Mouse (Mus musculus) kidney, adult 18-20 months (tissue): ENCODE measurements around the gene Selp.
A peak's percentile ranks its signal among the peaks of the same experiment; 100 is the strongest.

Experiments
- DNase-seq: peaks from one replicate; pipeline ENCODE4 v3.0.0; 2021

Gene Selp

DNA sequence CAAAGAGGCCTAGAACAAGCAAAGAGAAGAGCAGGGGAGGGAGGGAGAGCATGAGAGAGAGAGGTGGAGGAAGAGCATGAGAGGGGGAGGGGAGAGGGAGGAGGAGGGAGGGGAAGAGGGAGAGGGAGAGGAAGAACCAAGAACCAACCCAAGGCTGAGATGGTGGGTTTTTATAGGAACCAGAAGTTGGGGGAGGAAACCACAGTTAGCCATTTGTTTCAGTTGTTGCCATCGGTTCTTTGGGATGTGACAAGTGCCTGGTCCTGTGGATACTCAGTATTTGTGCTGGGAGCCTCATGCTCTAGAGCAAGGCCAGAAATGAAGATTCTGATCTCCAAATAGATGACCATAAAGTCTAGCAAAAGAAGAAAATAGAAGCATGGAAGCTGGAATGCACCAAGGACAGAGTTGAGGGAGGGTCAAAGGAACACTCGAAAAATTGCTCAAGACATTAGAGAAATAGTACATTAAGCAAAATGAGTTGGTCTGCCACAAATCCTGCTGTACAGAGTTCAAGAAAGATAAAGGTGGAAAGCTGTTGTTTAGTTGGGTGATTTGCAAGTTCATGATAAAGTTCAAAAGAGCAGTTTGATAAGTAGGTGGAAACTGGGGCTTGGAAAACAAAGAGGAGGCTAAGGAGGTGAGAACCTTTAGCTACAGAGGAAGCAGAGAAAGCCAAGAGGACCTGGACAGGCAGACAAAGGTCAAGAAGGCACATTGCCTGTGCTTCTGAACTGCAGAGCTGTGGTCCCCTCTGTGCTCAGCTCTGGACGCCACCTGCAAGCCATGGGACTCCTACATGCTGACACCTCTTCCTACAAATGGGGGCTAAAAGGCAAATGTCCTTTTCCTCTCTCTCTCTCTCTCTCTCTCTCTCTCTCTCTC, 5.1 kb downstream of the Selp start:
- DNase-seq = no peak

DNA sequence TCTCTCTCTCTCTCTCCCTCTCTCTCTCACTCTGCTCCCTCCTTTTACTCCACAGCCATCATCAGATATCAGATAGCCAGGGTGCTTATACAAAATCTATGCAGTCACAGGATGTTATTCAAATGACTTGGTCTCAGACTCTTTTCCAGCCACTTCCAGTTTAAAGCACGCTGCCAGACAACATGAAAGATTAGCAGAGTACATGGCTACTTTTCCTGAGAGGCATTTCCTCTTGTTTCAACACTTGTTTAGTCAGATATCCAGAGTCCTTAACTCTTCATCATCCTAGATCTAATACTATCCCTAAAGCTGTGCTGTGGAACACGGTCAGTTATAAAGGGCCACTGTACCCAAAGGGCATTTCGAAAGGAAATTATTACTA, 5.7 kb downstream of the Selp start:
- no peak for DNase-seq

DNA sequence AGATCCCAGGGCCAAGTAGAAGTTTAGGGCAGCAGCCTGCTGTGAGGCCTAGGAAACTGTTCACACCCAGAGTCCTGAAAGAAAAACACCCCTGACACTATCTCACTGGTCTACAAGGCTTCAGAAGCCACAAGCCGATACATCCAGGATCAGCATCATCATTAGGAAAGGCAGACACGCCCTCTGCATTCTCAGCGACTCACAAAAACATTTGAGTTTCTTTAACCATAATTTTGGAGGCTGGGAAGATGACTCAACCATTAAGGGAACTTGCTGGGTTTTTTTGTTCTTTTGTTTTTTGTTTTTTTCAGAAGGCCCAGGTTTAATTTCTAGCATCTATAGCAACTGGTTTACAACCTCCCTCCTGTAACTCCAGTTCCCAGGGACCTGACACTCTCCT, 8.8 kb downstream of the Selp start:
- no peak for DNase-seq

DNA sequence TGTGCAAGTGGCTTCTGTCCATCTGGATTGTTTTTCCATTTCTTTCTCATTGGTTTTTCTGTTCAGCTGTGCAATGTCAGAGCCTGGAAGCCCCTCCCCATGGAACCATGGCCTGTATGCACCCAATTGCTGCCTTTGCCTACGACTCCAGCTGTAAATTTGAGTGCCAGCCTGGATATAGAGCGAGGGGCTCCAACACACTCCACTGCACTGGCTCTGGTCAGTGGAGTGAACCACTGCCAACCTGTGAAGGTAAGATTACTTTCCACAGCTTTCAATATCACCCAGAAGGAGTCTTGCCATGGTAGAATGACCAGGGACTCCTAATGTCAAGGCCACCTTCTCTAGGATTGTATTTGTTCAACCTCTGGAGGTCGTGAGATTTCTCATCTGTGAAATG, 14.9 kb downstream of the Selp start:
- no peak for DNase-seq

DNA sequence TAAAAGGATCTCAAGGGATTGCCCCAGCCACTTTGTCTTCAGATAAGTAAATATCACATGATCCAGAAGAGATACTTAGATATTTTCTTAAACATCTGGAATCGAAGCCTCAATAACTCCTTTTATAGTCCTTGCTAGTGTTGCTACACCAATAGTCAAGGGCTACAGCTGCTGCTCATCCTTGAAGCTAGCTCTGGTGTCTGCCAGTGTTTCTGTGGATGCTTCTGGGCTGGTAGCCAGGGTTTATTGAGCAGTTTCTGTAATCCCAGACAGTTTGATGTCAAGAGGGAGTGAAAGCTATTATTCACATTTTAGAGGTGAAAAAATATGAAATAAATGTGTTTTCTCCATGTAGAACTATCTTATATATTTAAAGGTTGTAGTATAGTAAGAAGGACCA, 17.5 kb downstream of the Selp start:
- DNase-seq = no peak

DNA sequence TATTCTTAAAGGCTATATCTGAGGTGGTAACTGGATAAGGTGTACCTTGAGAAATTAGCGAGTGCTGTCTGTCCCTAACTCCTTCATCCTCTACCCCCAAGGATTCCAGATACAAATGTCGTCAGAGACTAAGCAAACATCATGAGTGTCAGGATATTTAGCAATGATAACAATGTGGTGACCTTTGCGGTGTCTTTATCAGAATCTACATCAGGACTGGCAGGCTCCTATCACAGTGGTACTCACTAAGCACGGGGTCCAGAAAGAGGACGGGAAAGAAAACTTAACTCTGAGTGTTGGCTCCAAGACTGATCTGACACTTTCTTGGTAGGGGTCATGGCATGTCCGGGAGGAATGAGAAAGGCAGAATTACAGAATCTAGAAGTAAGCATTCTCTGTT, 19.0 kb downstream of the Selp start:
- no peak for DNase-seq

DNA sequence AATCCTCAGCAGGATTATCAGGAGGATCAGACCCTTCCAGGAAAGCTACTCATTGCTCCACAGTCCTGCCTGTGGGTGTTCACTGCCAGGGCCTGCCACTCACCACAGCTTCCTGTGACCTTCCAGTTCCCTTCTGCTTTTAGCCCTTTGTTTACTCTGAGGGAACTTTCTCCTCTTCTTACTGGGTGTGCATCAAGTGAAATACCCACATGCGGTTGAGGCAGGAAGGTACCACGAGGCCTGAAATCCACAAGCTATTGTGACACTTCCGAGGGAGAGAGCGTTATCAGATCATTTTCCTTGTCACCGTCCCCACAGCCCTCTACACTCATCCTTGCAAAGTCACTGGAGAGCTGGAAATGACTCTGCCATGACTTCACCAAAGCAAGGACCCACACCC, 20.3 kb downstream of the Selp start:
- no peak for DNase-seq

DNA sequence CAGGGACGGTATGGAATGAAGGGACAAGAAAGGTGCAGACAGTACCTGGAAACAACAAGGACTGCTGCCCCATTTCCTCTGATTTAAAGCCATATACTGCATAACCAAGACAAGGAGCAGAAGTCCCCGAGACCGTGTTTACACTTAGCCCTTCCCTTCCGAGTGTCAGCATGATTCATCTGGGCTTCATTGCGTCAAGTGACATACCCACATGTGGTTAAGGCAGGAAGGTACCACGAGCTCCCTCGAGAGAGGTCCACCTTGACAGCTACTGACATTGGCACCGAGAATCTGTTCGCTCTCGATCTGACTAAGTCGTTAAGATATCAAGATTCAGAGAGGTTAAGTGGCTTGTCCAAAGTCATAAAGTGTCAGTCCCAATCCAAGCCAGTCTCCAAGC, 20.9 kb downstream of the Selp start:
- DNase-seq = no peak

DNA sequence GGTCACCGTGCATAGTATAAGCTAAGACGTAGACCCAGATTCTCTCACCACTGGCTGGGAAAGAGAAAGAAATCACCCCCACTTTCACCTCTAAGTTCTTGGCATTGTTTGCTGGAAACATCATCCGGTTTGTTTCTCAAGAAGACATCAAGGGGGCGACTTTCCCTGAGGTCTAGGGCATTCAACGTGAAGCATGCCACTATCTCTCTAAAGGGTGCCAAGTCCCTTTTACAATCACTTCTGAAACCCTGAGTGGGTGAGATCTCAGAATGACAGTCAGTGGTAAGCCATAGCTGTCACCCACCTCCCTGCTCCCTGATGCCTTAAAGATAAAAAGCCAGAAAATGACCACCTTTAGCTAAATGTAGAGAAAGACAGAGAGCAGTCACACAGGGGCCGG, 21.6 kb downstream of the Selp start:
- DNase-seq = no peak

DNA sequence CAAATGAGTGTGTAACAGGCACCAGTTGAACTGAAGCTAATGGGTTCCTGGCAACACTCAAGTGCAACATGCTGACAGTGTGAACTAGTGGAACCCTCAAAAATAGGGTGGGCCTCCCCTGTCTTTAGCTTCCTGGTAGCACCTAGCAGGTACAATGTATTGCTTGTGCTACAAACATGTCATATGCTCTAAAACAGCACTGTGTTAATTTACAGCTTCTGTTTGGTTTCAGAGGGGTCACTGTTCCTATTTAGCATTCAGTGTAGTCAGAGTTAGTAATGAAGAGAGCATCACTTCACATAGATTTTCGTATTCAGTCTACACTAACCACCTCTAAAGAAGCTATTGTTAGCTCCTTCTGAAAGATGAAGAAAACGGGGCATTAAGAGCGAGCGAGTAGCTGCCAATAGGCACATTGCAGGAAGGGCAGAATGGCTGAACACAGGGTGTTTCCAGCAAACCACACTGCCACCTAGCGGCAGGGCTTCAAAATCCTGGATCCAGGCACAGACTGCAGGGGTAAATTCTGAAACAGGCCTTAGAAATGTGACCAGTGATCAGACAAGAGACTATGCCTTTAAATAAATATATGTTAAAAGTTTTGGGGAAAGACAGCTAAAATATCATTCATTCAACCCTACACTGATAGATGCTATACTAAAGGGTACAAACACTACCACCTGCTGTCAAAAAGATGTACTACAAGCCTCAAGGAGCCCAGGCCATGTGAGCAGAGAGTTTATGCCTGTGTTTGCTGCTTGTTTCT, 23.5 kb downstream of the Selp start:
- peak; percentile 76 for DNase-seq

DNA sequence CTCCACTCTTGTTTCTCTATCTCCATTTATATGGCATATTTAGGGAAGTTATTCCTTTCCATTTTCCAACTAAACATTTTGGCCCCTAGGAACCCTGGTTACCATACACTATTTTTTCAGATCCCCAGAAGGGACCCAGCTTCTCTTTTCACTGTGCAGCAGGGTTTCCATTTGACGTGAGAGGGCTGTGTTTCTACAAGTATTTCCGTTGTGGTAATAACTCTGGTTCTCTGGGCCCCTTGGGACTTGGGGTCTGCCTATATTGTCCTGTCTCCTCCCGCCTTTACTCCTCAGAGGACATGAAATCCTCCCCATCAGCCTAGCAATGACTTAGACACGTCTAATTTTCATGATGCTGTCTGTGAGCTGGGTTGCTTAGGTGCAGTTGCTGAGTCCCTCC, 24.4 kb downstream of the Selp start:
- no peak for DNase-seq

DNA sequence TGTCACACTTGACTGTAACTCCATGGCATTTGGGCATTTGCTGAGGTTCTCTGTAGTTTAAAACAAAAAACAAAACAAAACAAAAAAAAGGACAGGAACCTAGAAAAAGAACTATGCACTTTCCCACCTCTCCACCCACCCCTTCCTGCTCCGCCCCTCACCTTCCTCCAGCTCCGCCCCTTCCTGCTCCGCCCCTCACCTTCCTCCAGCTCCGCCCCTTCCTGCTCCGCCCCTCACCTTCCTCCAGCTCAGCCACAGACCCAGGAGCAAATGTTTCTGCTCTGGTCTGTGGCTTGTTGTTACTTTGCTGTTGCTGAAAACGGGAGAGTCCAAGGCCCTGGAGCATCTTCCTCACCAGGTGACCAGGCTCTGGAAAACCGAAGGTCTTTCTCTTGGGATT, 34.0 kb downstream of the Selp start:
- DNase-seq = no peak

DNA sequence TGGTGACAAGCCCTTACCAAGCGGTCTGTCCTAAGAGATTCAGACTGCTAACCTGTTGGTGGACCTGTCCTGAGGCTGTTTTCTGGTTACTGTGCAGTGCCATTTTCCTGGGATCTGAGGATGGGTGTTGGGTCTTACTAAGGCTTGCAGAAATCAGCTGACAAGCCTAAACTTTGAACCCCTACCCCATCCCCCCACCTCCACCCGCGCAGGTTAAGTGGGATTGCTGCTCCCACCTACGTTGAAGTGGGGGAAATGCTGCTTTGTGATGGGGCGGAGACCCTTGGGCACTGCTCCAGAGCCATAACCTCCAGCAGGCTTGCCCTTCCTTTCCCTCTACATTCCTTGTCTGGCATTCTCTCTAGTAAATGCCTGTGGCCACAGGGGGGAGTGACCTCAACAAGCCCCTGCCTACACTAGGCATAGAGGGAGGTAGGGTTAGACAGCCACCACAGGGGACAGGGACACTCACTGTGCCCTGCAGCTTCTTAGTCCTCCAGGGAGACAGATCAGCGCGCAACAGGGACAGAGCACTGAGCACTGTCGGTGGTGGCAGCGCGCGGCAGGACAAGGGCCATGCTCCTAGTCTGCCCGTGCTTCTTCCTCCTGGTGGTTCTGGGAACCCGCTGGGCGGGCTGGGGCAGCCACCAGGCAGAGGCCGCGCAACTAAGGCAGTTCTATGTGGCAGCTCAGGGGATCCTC, 36.5 kb downstream of the Selp start, which contains the start of gene F5:
Gene F5, plus strand, starts transcription at position 452 of the 702 bp plus-strand sequence.
- DNase-seq = peak; percentile 38

DNA sequence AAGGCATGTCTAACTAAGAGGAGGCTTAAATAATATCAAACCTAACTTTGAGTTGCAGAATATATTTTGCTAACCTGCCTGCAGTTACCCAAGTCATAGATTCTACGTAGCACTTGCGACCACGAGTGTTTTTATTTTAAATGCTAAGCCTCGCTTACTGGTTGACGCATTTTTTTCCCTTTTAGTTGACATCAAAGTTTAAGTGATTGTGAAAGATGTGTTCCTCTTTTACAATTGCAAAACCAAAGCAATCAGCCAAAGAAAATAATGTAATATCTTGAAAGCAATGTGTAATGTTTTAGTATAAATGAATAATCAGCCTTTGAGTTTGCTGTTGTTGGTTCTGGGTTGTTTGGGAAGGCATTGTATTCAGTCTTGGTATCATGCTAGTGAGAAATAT, 37.8 kb downstream of the Selp start:
- no peak for DNase-seq

DNA sequence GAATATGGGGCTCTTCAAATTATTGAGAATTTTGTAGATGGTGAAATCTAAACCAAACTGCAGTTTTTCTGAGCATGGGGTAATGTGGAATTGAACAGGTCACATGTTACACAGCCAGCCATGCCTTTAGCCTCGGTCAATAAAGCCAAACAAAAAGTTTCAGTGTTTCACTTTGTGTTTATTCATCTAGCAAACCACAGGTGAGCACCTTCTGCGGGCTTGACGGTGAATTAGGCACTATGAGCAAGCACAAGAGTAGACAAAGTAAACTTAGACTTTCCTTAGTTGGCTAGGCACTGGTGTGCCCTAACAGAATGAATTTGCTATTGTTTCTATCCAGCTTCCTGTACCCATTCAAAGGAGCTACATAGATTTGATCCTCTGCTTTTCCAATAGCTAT, 39.9 kb downstream of the Selp start:
- no peak for DNase-seq

DNA sequence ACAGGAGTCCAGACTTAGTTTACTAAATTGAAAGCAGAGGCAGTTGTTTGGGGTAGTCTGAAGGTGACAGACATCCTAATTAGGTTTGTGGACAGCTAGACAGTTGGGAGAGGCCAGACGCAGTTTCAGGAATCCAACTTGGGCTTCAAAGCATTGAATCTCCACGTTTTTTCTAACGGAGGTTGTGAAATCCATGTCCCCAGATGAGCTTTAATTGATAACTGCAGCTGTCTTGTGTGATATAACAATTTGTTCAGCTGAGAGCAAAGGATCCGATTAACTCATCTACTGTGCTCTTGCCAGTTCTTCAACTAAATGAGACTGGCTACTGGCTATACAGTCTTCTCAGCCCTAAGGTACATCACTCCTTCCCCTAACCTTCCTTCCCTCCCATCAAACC, 43.5 kb downstream of the Selp start:
- no peak for DNase-seq

DNA sequence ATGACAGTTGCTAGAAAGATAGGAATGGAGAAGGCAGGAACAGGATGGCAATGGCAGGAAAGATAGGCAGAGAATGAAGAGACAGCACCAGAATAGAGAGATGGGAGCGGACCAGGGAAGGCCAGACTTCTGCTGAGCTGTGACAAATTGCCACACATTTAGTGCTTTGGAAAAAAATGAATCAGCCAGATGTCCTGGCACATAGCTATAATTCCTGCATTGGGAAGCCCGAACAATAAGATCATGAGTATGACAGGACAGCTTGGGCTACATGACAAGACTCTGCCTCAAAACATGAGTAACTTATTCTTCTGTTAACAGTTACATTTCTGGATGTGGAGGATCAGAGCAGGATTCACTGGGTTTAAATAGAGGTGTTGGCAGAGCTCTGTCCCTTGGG, 44.7 kb downstream of the Selp start:
- DNase-seq = no peak

DNA sequence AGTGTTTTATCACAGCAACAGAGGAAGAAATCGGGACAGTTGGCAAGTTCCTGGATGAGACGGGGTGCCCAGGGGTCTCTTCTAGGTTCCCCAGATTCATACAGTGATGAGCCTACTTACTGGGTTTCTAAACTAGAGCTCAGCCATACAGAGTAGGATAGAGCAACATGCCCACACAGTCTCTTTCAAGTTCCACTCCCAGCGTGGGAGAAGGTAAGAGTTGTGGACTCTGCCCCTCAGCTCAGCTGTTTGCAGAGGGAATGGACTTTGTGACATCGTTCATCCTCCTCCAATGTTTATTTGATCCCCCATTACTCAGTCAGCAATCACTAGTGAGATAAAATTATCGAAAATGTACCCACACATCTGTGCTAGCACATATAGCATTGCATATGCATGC, 47.7 kb downstream of the Selp start:
- peak; percentile 9 for DNase-seq

DNA sequence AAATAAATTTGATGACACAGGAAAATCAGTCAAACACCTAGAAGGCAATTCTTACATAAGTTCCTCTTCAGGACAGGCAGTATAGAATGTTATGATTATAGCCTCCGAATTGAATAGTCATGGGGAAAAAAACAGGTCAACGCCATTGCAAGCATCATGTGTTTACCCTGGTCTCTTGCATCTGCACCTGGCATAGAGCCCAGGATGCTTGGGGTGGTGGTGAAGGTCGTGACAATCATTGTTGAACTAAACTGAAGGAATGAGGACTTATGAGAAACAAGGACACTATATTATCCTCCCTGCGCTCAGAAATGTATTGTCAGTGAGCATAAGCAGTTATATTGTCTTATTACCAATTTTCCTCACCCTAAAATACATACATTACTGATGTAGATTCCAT, 53.8 kb downstream of the Selp start:
- DNase-seq = no peak

DNA sequence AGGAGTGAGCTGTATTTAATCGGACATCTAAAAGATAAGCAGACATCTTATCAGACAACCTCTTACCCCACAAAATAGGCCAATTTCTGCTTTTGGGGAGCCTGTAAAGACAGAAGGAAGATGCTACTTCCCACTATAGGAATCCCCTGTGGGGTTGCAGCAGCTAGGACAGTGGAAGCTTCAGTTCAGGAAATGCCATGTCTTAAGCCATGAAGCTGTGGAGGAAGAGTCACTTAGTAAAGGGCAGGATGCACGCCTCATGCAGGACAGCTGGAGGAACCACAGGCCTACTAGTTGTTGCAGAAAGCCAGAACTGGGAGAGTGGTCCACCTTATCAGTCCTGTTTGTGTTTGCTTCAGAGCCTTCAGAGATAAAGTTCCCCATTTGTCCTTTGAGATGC, 55.4 kb downstream of the Selp start:
- DNase-seq = no peak

DNA sequence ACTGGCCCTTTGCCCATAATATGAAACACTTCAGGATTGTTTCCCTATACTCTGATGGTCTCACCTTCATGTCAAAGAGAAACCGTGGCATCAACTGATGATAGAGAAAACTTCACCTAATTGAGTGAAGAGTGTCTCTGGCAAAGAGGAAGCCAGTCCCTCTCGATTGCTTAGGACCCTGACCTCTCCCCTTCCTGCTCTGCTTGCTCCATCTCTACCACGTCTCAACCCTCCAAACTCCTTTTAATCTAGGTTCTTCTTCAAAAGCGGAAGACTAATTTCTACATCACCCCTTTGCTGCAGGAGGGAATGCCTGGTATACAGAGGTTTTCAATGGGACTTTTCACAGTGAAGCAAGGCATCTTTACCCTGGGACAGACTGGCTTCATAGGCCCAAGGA, 58.1 kb downstream of the Selp start:
- DNase-seq = no peak

DNA sequence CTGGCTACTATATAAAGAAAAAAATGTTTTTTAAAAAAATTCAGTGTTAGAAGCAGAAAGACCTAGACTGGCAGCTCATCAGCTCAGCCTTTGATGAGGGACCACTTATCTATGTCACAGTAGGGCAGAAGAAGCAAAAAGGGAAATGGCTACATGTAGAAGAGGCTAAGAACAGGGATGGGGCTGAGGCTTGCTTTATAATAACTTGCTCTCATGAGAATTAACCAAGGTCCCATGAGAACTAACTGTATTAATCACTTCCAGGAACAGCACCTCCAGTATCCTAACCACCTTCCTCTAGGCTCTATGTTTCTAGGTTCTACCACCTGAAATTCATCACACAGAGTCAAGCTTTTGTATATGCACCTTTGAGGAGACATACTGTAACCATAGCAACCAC, 61.8 kb downstream of the Selp start:
- DNase-seq = no peak

DNA sequence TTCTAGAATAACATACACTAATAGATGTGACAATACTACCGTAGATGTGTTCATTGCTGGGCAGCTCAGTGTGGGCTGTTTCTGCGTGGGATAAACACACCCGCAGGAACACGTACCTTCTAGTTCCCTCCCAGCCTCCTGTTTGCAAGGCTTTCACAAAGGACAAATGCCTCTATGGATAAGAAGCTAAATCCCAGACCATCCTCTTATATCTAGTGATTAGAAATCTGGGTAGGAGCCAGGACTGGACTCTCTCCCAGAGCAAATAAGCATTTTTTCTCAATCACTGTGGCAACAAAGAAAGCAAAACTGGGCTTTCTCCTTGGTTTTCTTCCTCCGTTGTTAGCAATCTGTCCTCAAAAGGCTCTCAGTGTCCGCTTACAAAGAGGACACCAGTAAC, 63.4 kb downstream of the Selp start:
- no peak for DNase-seq
